In genomic region chr7:72301667-72302066, GRCm38 (mm10) we compare ENCODE assay signal across 16 mouse cellular contexts.
"Had no signal": no experiment of that assay in that cellular context is flagged by ENCODE, and none has a peak within 500 bp of the region (broad histone marks: within the 10 kb centered on the region; RNA-seq: fewer than 3 reads in every experiment).

No protein-coding gene starts in this region.

- ATAC-seq: intestine, embryonic 15.5 days; midbrain, embryonic 15.5 days had no signal

- H3K27ac ChIP-seq: intestine, embryonic 15.5 days; kidney, postnatal 0 days; limb, embryonic 13.5 days; liver, embryonic 13.5 days; midbrain, embryonic 10.5 days; midbrain, embryonic 15.5 days; neural tube, embryonic 13.5 days had no signal

- DNase-seq: kidney, adult 9 months; kidney, postnatal 36 days; left cerebral cortex, postnatal 4 days; liver, embryonic 13.5 days; lung, adult 18-20 months; lung, postnatal 4 days; retina, postnatal 1 day; right cerebral cortex, postnatal 4 days; thymus, adult 18-20 months; thymus, postnatal 25 days had no signal

- H3K27me3 ChIP-seq: intestine, embryonic 15.5 days had no signal

- H3K9ac ChIP-seq: intestine, embryonic 15.5 days; limb, embryonic 13.5 days; liver, embryonic 13.5 days; midbrain, embryonic 15.5 days; neural tube, embryonic 13.5 days had no signal

- H3K36me3 ChIP-seq: intestine, embryonic 15.5 days; limb, embryonic 13.5 days; liver, embryonic 13.5 days; midbrain, embryonic 10.5 days; midbrain, embryonic 15.5 days; neural tube, embryonic 13.5 days had no signal

- H3K4me3 ChIP-seq: intestine, embryonic 15.5 days; limb, embryonic 13.5 days; liver, embryonic 13.5 days; midbrain, embryonic 10.5 days; midbrain, embryonic 15.5 days; neural tube, embryonic 13.5 days had no signal

- H3K4me2 ChIP-seq: intestine, embryonic 15.5 days; limb, embryonic 13.5 days; liver, embryonic 13.5 days; midbrain, embryonic 15.5 days; neural tube, embryonic 13.5 days had no signal

- H3K9me3 ChIP-seq: intestine, embryonic 15.5 days; limb, embryonic 13.5 days; liver, embryonic 13.5 days; midbrain, embryonic 10.5 days; midbrain, embryonic 15.5 days; neural tube, embryonic 13.5 days had no signal

- H3K4me1 ChIP-seq: intestine, embryonic 15.5 days; liver, embryonic 13.5 days had no signal
